Mouse (Mus musculus) left cerebral cortex, postnatal 4 days (tissue): ENCODE results near the gene Zfp365. TPM values are rescaled to one million over a fixed set of nuclear protein-coding genes. Genes with fewer than 3 reads are reported as not detected.

ENCODE experiments used
- DNase-seq: peaks from one replicate; pipeline ENCODE4 v3.0.0-alpha.2; 2022
- intact Hi-C: fragments of 180-260 bp; cut with DNase I; formaldehyde crosslinking; loops from one replicate; pipeline ENCODE4 v1.15.1; 2025
- total RNA-seq, 2 experiments: library from RNA; stranded (reverse); gene quantifications; 2 replicates each; pipeline ENCODE4 v1.2.3; 2021

Gene Zfp365
- total RNA-seq, 2 experiments from 2014 or later: 41.9 to 44.5 TPM

DNA sequence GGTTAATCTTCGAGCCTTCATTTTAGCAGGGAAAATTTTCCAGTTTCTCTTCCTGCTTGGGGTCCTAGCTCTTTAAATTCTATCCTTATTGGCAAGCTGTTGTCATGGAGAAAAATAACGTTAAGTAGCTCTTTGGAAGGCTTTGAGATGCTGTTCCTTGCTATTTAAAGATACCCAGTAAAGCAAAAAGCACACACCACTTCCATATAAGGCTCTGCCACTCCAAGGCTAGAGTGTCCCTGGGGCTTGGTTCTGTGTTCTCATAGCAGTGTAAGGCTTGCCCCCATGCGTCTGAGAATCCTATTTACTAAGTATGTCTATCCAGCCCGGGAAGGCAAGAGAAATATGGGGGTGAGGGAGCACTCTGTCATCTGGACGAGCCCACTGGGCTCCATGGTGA lies 56.7 kb downstream of the Zfp365 start:
- no peak for DNase-seq

DNA sequence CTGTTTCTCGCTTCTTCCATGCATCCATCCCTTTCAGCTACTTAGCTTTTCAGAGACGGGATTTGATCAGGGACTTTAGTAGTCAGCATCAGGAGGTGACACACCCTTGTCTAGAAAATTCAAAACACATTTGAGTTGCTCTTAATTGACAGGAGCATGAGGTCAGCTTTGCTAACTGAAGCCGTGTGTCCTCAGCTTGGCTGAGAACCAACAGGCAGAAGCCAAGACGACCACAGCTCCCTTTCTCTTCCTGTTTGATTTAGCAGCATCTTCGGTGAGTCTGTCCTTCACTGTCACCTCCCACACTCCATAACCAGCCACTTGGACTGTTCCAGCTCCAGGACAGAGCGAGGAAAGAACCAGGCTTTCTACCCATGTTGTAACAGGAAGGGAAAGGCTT lies 60.1 kb downstream of the Zfp365 start:
- no peak for DNase-seq
- intact Hi-C loops: no loop called here

More for the DNA sequence above, 56.7 kb downstream of the Zfp365 start:
- intact Hi-C loops: loop anchor here (2.0 to 5.0 kb wide), 2 partner anchors 308 to 541 kb away; partner anchors contain the start of gene Ado

DNA sequence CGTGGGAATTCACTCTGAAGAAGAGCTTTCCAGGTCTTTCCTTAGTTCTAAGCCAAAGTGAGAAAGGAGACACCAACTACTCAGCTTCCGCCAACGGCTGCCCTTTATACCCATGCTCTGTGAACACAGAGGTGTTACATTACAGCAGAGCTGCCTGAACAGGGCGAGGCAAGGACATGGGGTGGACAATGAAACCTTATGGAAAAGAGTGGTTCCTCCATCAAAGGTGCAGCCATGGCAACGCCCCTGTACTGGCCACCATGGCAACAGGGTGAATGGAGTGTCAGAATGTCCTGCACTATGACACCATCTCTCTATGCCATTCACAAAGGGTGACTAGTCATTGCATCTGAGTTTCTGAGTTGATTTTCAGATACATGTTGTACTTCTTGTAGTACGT lies 61.4 kb downstream of the Zfp365 start:
- intact Hi-C loops: no loop called here
- DNase-seq: no peak

DNA sequence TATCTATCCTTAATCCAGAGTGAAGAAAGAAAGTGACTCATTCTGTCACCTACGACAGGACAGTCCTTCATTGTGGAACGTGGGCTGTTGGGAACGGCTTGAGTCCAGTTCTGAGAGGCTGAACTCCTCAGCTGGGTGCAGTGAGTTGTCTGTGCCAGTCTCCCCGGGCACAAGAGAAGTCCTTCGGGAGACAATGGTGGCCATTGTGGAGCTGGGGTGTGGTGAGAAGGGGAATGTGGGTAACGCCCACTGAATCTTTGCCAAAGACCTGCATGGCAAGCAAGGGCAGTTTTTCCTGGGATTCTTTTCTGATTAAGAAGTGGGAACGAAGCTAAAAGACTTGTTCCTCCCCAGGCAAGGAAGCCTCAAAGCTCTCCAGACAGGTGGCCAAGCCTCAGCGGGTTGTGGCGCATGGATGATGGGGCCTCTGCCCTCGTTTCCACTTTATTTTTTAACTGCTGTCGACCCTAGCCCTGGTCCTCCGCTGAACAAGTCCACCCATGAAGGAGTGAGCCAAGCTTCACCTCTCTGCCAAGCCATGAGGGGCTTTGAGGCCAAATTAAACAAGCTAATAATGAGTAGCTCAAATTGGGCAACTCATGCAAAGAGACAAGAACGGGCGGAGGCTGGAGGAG lies 66.3 kb downstream of the Zfp365 start:
- no peak for DNase-seq
- intact Hi-C loops: no loop called here

DNA sequence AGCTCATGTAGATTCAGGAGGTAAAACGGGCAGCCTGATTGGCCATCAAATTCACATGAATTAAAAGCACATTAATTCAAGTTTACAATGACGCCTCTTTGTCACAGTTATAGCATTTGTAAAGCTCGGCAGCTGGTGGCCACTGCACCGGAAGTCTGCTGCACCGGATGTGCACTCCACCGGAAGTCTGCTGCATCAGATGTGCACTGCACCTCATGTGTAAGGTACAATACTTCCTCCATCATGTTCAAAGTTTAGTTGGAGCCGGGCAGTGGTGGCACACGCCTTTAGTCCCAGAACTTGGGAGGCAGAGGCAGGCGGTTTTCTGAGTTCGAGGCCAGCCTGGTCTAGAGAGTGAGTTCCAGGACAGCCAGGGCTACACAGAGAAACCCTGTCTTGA lies 70.9 kb downstream of the Zfp365 start:
- intact Hi-C loops: no loop called here
- DNase-seq: no peak

DNA sequence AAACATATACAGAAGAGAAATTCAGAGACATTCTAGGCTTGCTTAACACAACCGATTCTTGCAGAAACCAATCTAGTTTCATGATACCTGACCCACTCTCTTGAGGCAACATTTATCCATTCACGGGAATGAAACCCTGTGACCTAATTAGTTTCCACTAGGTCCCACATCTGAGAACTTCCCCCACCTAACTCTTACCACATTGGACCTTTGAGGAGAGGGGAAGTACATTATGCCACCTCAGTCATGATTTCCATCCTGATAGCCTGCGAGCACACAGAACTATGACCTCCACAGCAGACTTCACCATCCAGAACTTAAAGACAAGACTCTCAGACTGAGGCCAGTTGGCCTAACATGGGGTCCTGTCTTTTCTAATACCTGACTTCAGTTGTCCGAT lies 71.7 kb downstream of the Zfp365 start:
- no peak for DNase-seq
- intact Hi-C loops: no loop called here

DNA sequence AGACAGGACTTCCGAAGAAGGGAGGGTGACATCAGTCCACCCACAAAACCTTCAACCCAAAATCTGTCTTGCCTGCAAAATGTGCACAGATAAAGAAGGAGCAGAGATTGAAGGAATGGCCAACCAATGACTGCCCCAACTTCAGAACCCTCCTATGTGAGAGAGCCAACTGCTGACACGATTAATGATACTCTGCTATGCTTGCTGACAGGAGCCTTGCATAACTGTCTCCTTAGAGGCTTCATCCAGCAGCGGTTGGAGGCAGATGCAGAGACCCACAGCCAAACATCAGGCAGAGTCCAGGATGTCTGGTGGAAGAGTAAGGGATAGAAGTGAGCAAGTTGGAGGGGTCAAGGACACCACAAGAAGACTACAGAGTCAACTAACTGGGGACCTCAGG lies 73.3 kb downstream of the Zfp365 start:
- intact Hi-C loops: no loop called here
- DNase-seq: no peak

DNA sequence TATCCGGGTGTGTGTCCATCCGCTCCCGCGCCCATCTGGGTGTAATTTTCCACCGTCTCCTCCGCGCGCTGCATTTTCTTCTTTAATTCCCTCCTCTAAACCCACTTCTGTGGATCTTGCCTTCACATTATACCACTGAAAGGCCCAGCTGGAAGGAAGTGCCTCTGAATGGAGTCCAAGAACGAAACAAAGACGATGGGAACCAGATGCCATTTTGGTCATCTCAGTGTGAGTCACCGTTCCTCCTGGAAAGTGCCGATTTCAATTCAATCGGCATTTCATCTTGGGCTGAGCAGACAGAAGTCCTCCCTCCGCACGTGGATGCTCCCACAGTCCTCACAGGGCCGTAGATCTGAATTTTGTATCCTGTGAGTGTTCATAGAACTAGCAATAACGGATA lies 76.0 kb downstream of the Zfp365 start:
- intact Hi-C loops: no loop called here
- DNase-seq: no peak

Other genes starting within 250 kb of the Zfp365 start
- 1 to 10 TPM; 5.8 to 6.0 TPM for gene Rtkn2, start 66.9 kb upstream of the Zfp365 start, total RNA-seq